In the genomic region with DNA sequence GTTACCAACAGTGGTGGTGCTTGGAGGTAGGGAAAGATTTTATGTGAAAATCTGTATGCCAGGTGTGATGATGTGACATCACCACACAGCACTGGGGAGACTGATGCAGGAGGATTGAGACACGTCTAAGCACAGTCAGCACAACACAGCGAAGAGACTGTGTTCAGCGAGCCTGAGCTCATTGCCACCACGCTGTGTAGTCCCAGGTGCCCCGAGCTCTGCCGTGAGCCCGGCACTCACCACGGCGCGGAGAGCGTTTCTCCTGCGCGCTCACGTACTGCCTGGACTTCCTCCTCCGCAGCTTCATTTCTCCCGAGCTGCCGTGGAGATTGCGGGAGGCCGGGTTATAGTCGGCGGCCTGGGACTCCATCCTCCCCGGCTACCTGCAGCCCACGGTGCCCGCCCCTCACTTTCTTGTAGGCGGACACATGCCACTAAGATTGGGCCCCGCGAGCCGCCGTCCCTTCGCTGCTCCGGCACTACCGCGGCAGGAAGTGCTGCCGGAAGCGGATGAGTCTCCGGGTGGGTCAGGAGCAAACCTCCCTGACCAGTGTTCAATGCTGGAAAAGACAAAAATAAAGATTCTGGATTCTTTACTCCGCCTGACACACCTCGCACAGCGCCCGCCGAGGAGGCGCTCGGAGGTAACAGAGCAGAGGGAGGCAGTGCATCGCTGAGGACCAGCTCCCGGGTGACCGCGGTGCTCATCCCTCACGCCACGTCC, we compare ENCODE assay signal across 8 mouse cellular contexts. TPM values are rescaled to one million over a fixed set of nuclear protein-coding genes. Genes with fewer than 3 reads are reported as not detected.
A peak's percentile ranks its signal among the peaks of the same experiment; 100 is the strongest.
DNase-seq lines count a peak whose midpoint lies in the region; ATAC-seq lines count a peak whose summit lies in the region.

No protein-coding gene starts in this region.

- peak overlapping the region; percentile 78 for H3K4me3 ChIP-seq in embryonic facial prominence, embryonic 11.5 days (ENCODE audit: low read depth, low read length)
- H3K4me3 ChIP-seq in limb, embryonic 10.5 days = peak overlapping the region; percentile 84
- peak overlapping the region; percentile 84 for H3K4me3 ChIP-seq in midbrain, embryonic 12.5 days

- H3K4me1 ChIP-seq in embryonic facial prominence, embryonic 11.5 days (ENCODE audit: control insufficient read depth, insufficient read depth, low read length) = peaks cover 4% of the 10 kb centered on the region; the same call in 1 of the 2 replicates
- peaks cover 20% of the 10 kb centered on the region for H3K4me1 ChIP-seq in limb, embryonic 10.5 days
- H3K4me1 ChIP-seq in midbrain, embryonic 12.5 days = peaks cover 21% of the 10 kb centered on the region

- H3K9me3 ChIP-seq in embryonic facial prominence, embryonic 11.5 days (replicated peaks; ENCODE audit: control insufficient read depth, low read length) = no peaks in the 10 kb centered on the region
- no peaks in the 10 kb centered on the region for H3K9me3 ChIP-seq in limb, embryonic 10.5 days (replicated peaks)
- no peaks in the 10 kb centered on the region for H3K9me3 ChIP-seq in midbrain, embryonic 12.5 days

- peak; percentile 84 for ATAC-seq in embryonic facial prominence, embryonic 11.5 days (replicated peaks; ENCODE audit: insufficient number of reproducible peaks, low FRiP score, low TSS enrichment, low read depth)
- peak; percentile 87 for ATAC-seq in midbrain, embryonic 12.5 days (ENCODE audit: low FRiP score, low read depth)

- WGBS in embryonic facial prominence, embryonic 11.5 days = under 1% methylated on average over 49 of the region's 49 CpGs
- under 1% methylated on average over 49 of the region's 49 CpGs for WGBS in limb, embryonic 10.5 days
- under 1% methylated on average over 49 of the region's 49 CpGs for WGBS in midbrain, embryonic 12.5 days

- H3K27me3 ChIP-seq in embryonic facial prominence, embryonic 11.5 days (ENCODE audit: control insufficient read depth, insufficient read depth, low read length) = no peaks in the 10 kb centered on the region
- H3K27me3 ChIP-seq in limb, embryonic 10.5 days (ENCODE audit: low read depth, poor library complexity, severe bottlenecking) = no peaks in the 10 kb centered on the region
- no peaks in the 10 kb centered on the region for H3K27me3 ChIP-seq in midbrain, embryonic 12.5 days

- peak overlapping the region; percentile 59; the same call in 1 of the 2 replicates for H3K27ac ChIP-seq in embryonic facial prominence, embryonic 11.5 days (replicated peaks; ENCODE audit: low read depth, low read length)
- H3K27ac ChIP-seq in limb, embryonic 10.5 days = peak overlapping the region; percentile 84
- H3K27ac ChIP-seq in midbrain, embryonic 12.5 days (replicated peaks) = peak overlapping the region; percentile 66

- H3K36me3 ChIP-seq in embryonic facial prominence, embryonic 11.5 days (replicated peaks; ENCODE audit: control insufficient read depth, insufficient read depth, low read depth, low read length) = no peaks in the 10 kb centered on the region
- H3K36me3 ChIP-seq in limb, embryonic 10.5 days = peaks cover 7% of the 10 kb centered on the region; the same call in 1 of the 2 replicates
- H3K36me3 ChIP-seq in midbrain, embryonic 12.5 days = peaks cover under 1% of the 10 kb centered on the region; the same call in 1 of the 2 replicates

- peak overlapping the region; percentile 86 for H3K9ac ChIP-seq in embryonic facial prominence, embryonic 11.5 days (replicated peaks; ENCODE audit: low read length)
- peak overlapping the region; percentile 83 for H3K9ac ChIP-seq in midbrain, embryonic 12.5 days (replicated peaks)

- peak; percentile 90 for DNase-seq in 3134 (ENCODE audit: extremely low read depth, insufficient read length, low spot score)
- DNase-seq in adrenal gland, postnatal 25 days = peak; percentile 95
- DNase-seq in embryonic facial prominence, embryonic 11.5 days (ENCODE audit: low spot score) = peak; percentile 95
- DNase-seq in heart, adult 11 months = peak; percentile 99
- DNase-seq in kidney, adult 18-20 months = peak; percentile 95
- peak; percentile 96 for DNase-seq in limb, embryonic 10.5 days (ENCODE audit: low spot score)
- DNase-seq in skeletal muscle tissue, adult 2 months (ENCODE audit: low read depth, low spot score) = peak; percentile 81

- H3K4me2 ChIP-seq in embryonic facial prominence, embryonic 11.5 days (ENCODE audit: low read depth, low read length) = peak overlapping the region; percentile 46
- H3K4me2 ChIP-seq in midbrain, embryonic 12.5 days (replicated peaks) = peak overlapping the region; percentile 91

RNA-seq across cellular contexts. Expression of a gene that starts 0.8 kb away (rescaled TPM):
- 11.9 and 20.4 TPM in 2 replicates for total RNA-seq in adrenal gland, postnatal 25 days (2021)
- 17.9 and 18.1 TPM in 2 replicates for polyA plus RNA-seq in embryonic facial prominence, embryonic 11.5 days (2014; fragmentation: Nextera tagmentation; extraction: Ambion mirVana)
- polyA plus RNA-seq in limb, embryonic 10.5 days (2016; fragmentation: Nextera tagmentation; extraction: Ambion mirVana) = 15.6 and 17.8 TPM in 2 replicates
- polyA plus RNA-seq in midbrain, embryonic 12.5 days (2016; fragmentation: Nextera tagmentation; extraction: Ambion mirVana) = 12.6 TPM in 2 replicates

RNA-seq across cellular contexts. Expression of a gene that starts 5.3 kb away (rescaled TPM):
- total RNA-seq in adrenal gland, postnatal 25 days (2021) = 28.5 and 47.1 TPM in 2 replicates
- polyA plus RNA-seq in embryonic facial prominence, embryonic 11.5 days (2014; fragmentation: Nextera tagmentation; extraction: Ambion mirVana) = 2.4 and 2.5 TPM in 2 replicates
- polyA plus RNA-seq in limb, embryonic 10.5 days (2016; fragmentation: Nextera tagmentation; extraction: Ambion mirVana) = 3.4 and 5.0 TPM in 2 replicates
- polyA plus RNA-seq in midbrain, embryonic 12.5 days (2016; fragmentation: Nextera tagmentation; extraction: Ambion mirVana) = 1.1 and 1.5 TPM in 2 replicates

RNA-seq across cellular contexts. Expression of a gene that starts 54.2 kb away (rescaled TPM):
- 145 and 166 TPM in 2 replicates for total RNA-seq in adrenal gland, postnatal 25 days (2021)
- 20.1 and 21.9 TPM in 2 replicates for polyA plus RNA-seq in embryonic facial prominence, embryonic 11.5 days (2014; fragmentation: Nextera tagmentation; extraction: Ambion mirVana)
- polyA plus RNA-seq in limb, embryonic 10.5 days (2016; fragmentation: Nextera tagmentation; extraction: Ambion mirVana) = 9.9 and 11.3 TPM in 2 replicates
- polyA plus RNA-seq in midbrain, embryonic 12.5 days (2016; fragmentation: Nextera tagmentation; extraction: Ambion mirVana) = 33.0 and 36.7 TPM in 2 replicates

RNA-seq across cellular contexts. Expression of a gene that starts 54.2 kb away (rescaled TPM):
- 23.8 TPM in 2 replicates for total RNA-seq in adrenal gland, postnatal 25 days (2021)
- polyA plus RNA-seq in embryonic facial prominence, embryonic 11.5 days (2014; fragmentation: Nextera tagmentation; extraction: Ambion mirVana) = 12.7 and 16.7 TPM in 2 replicates
- 12.9 and 13.3 TPM in 2 replicates for polyA plus RNA-seq in limb, embryonic 10.5 days (2016; fragmentation: Nextera tagmentation; extraction: Ambion mirVana)
- polyA plus RNA-seq in midbrain, embryonic 12.5 days (2016; fragmentation: Nextera tagmentation; extraction: Ambion mirVana) = 24.1 and 27.3 TPM in 2 replicates

Comparison
In these comparisons a context has a peak if more than half of its experiments do, and no peak if none do; other contexts are left out.
1. Peak in every context shown above with its lines: DNase-seq, ATAC-seq, H3K4me3 ChIP-seq and H3K27ac ChIP-seq.